Mouse (Mus musculus) splenic B cell, adult 2 months (primary cell): ENCODE data around the gene Vmn2r28.
"Not testable (repeated sequence)": the region's sequence is repeated elsewhere in the genome, so short reads cannot be mapped to it uniquely, and the experiment has no call there.

ENCODE experiments used
- DNase-seq: peaks from one replicate; pipeline ENCODE4 v3.0.0-alpha.2; 2011; ENCODE audit warnings: low read depth, low spot score
- H3K27me3 ChIP-seq: 2 replicates; pipeline ENCODE4 v1.6.1; 2012; ENCODE audit warnings: mild to moderate bottlenecking, low read length, moderate library complexity, mixed read lengths; ENCODE audit not compliant: control insufficient read depth, poor library complexity, insufficient read depth, severe bottlenecking
- H3K36me3 ChIP-seq: 2 replicates; pipeline ENCODE4 v1.6.1; 2012; ENCODE audit warnings: mild to moderate bottlenecking, low read length, moderate library complexity, mixed read lengths; ENCODE audit not compliant: control insufficient read depth, poor library complexity, insufficient read depth, severe bottlenecking

The Vmn2r28 gene

GRCm38 (mm10) chr7:5493856-5494255 lies at the start of gene Vmn2r28:
Gene Vmn2r28, minus strand, starts transcription at chr7:5493956.
- H3K27me3 ChIP-seq, DNase-seq, H3K36me3 ChIP-seq: not testable (repeated sequence)

GRCm38 (mm10) chr7:5540770-5541436 lies 47.1 kb upstream of the Vmn2r28 start:
- not testable (repeated sequence) for H3K27me3 ChIP-seq, H3K36me3 ChIP-seq, DNase-seq

GRCm38 (mm10) chr7:5456674-5457073 lies 37.1 kb downstream of the Vmn2r28 start, which contains the start of gene Vmn1r59:
Gene Vmn1r59, minus strand, starts transcription at chr7:5456774.
- no peaks in the 10 kb centered on the region for H3K27me3 ChIP-seq
- H3K36me3 ChIP-seq = no peaks in the 10 kb centered on the region
- no peak for DNase-seq

GRCm38 (mm10) chr7:5454011-5454410 lies 39.7 kb downstream of the Vmn2r28 start:
- not testable (repeated sequence) for H3K36me3 ChIP-seq, DNase-seq, H3K27me3 ChIP-seq

GRCm38 (mm10) chr7:5448627-5449026 lies 45.1 kb downstream of the Vmn2r28 start:
- DNase-seq = no peak
- Histone ChIP-seq H3K27me3 (no peaks in the 10 kb centered on the region; the same call in 1 of the 2 replicates), H3K36me3 (no peaks in the 10 kb centered on the region)
